Mouse (Mus musculus): ENCODE measurements around the gene Ccdc88c. TPM values are rescaled to one million over a fixed set of nuclear protein-coding genes. Genes with fewer than 3 reads are reported as not detected.

Gene Ccdc88c
- polyA plus RNA-seq, 1 experiment from 2014 or later: 5.9 TPM

- ATAC-seq (ENCODE audit: low read depth): no peak
- 44% methylated on average over 6 of the region's 6 CpGs for WGBS (ENCODE audit: insufficient replicate concordance)
- H3K36me3 ChIP-seq (ENCODE audit: control insufficient read depth, insufficient read depth): no peaks in the 10 kb centered on the region
- no peak overlapping the region for H3K4me3 ChIP-seq (ENCODE audit: low read depth, low read length)
- H3K27me3 ChIP-seq (ENCODE audit: control insufficient read depth, insufficient read depth, low read depth, low read length): peaks cover 39% of the 10 kb centered on the region
- no peaks in the 10 kb centered on the region for H3K9me3 ChIP-seq (replicated peaks; ENCODE audit: control insufficient read depth, low read length)
- H3K9ac ChIP-seq (ENCODE audit: low read depth, low read length): no peak overlapping the region
- no peak overlapping the region for H3K27ac ChIP-seq (ENCODE audit: low read length)
- no peak overlapping the region for H3K4me2 ChIP-seq (ENCODE audit: low read depth, low read length)
- no peaks in the 10 kb centered on the region for H3K4me1 ChIP-seq (ENCODE audit: control insufficient read depth, low read depth, low read length)
Observed at GRCm38 (mm10) chr12:100901386-100901785, 127.5 kb downstream of the Ccdc88c start.

- no peak overlapping the region for H3K27ac ChIP-seq (ENCODE audit: low read length)
- no peaks in the 10 kb centered on the region for H3K9me3 ChIP-seq (replicated peaks; ENCODE audit: control insufficient read depth, low read length)
- 53% methylated on average over 6 of the region's 6 CpGs for WGBS (ENCODE audit: insufficient replicate concordance)
- H3K4me1 ChIP-seq (ENCODE audit: control insufficient read depth, low read depth, low read length): no peaks in the 10 kb centered on the region
- H3K27me3 ChIP-seq (ENCODE audit: control insufficient read depth, insufficient read depth, low read depth, low read length): peaks cover 39% of the 10 kb centered on the region
- H3K4me2 ChIP-seq (ENCODE audit: low read depth, low read length): no peak overlapping the region
- H3K9ac ChIP-seq (ENCODE audit: low read depth, low read length): no peak overlapping the region
- no peak overlapping the region for H3K4me3 ChIP-seq (ENCODE audit: low read depth, low read length)
- ATAC-seq (ENCODE audit: low read depth): no peak
- no peaks in the 10 kb centered on the region for H3K36me3 ChIP-seq (ENCODE audit: control insufficient read depth, insufficient read depth)
Observed at GRCm38 (mm10) chr12:100900901-100901300, 128.0 kb downstream of the Ccdc88c start.

GRCm38 (mm10) chr12:100899111-100899640, 129.7 kb downstream of the Ccdc88c start:
- Histone ChIP-seq H3K9ac (ENCODE audit: low read depth, low read length) (no peak overlapping the region), H3K27ac (ENCODE audit: low read length) (no peak overlapping the region), H3K4me1 (ENCODE audit: control insufficient read depth, low read depth, low read length) (no peaks in the 10 kb centered on the region), H3K4me3 (ENCODE audit: low read depth, low read length) (0 out of 2 replicates have a peak overlapping the region, but pooled peaks have one; percentile 1), H3K9me3 (replicated peaks; ENCODE audit: control insufficient read depth, low read length) (no peaks in the 10 kb centered on the region), H3K36me3 (ENCODE audit: control insufficient read depth, insufficient read depth) (no peaks in the 10 kb centered on the region), H3K27me3 (ENCODE audit: control insufficient read depth, insufficient read depth, low read depth, low read length) (peaks cover 39% of the 10 kb centered on the region), H3K4me2 (ENCODE audit: low read depth, low read length) (0 out of 2 replicates have a peak overlapping the region, but pooled peaks have one; percentile 12)
- WGBS (ENCODE audit: insufficient replicate concordance): 2% methylated on average over 30 of the region's 30 CpGs
- no peak for ATAC-seq (ENCODE audit: low read depth)

GRCm38 (mm10) chr12:100897736-100898650, 130.9 kb downstream of the Ccdc88c start:
- WGBS (ENCODE audit: insufficient replicate concordance): 36% methylated on average over 12 of the region's 12 CpGs
- Histone ChIP-seq H3K27ac (ENCODE audit: low read length) (no peak overlapping the region), H3K27me3 (ENCODE audit: control insufficient read depth, insufficient read depth, low read depth, low read length) (peaks cover 39% of the 10 kb centered on the region), H3K4me1 (ENCODE audit: control insufficient read depth, low read depth, low read length) (no peaks in the 10 kb centered on the region), H3K9me3 (replicated peaks; ENCODE audit: control insufficient read depth, low read length) (no peaks in the 10 kb centered on the region), H3K4me3 (ENCODE audit: low read depth, low read length) (no peak overlapping the region), H3K36me3 (ENCODE audit: control insufficient read depth, insufficient read depth) (no peaks in the 10 kb centered on the region), H3K9ac (ENCODE audit: low read depth, low read length) (no peak overlapping the region), H3K4me2 (ENCODE audit: low read depth, low read length) (no peak overlapping the region)
- no peak for ATAC-seq (ENCODE audit: low read depth)

- H3K36me3 ChIP-seq (ENCODE audit: control insufficient read depth, insufficient read depth): no peaks in the 10 kb centered on the region
- no peak for ATAC-seq (ENCODE audit: low read depth)
- no peaks in the 10 kb centered on the region for H3K9me3 ChIP-seq (replicated peaks; ENCODE audit: control insufficient read depth, low read length)
- H3K27me3 ChIP-seq (ENCODE audit: control insufficient read depth, insufficient read depth, low read depth, low read length): peaks cover 39% of the 10 kb centered on the region
- WGBS (ENCODE audit: insufficient replicate concordance): 18% methylated on average over 3 of the region's 3 CpGs
- H3K4me1 ChIP-seq (ENCODE audit: control insufficient read depth, low read depth, low read length): no peaks in the 10 kb centered on the region
- no peak overlapping the region for H3K4me2 ChIP-seq (ENCODE audit: low read depth, low read length)
- H3K4me3 ChIP-seq (ENCODE audit: low read depth, low read length): no peak overlapping the region
- H3K9ac ChIP-seq (ENCODE audit: low read depth, low read length): no peak overlapping the region
- H3K27ac ChIP-seq (ENCODE audit: low read length): no peak overlapping the region
Observed at GRCm38 (mm10) chr12:100896661-100897060, 132.2 kb downstream of the Ccdc88c start.

- 6% methylated on average over 2 of the region's 2 CpGs for WGBS (ENCODE audit: insufficient replicate concordance)
- H3K4me1 ChIP-seq (ENCODE audit: control insufficient read depth, low read depth, low read length): no peaks in the 10 kb centered on the region
- H3K27me3 ChIP-seq (ENCODE audit: control insufficient read depth, insufficient read depth, low read depth, low read length): peaks cover 30% of the 10 kb centered on the region
- no peaks in the 10 kb centered on the region for H3K9me3 ChIP-seq (replicated peaks; ENCODE audit: control insufficient read depth, low read length)
- H3K9ac ChIP-seq (ENCODE audit: low read depth, low read length): no peak overlapping the region
- no peak for ATAC-seq (ENCODE audit: low read depth)
- no peak overlapping the region for H3K27ac ChIP-seq (ENCODE audit: low read length)
- H3K36me3 ChIP-seq (ENCODE audit: control insufficient read depth, insufficient read depth): no peaks in the 10 kb centered on the region
- H3K4me2 ChIP-seq (ENCODE audit: low read depth, low read length): no peak overlapping the region
- no peak overlapping the region for H3K4me3 ChIP-seq (ENCODE audit: low read depth, low read length)
Observed at GRCm38 (mm10) chr12:100895504-100895903, 133.4 kb downstream of the Ccdc88c start.

- Histone ChIP-seq H3K4me3 (ENCODE audit: low read depth, low read length) (no peak overlapping the region), H3K4me1 (ENCODE audit: control insufficient read depth, low read depth, low read length) (no peaks in the 10 kb centered on the region), H3K9me3 (replicated peaks; ENCODE audit: control insufficient read depth, low read length) (no peaks in the 10 kb centered on the region), H3K27me3 (ENCODE audit: control insufficient read depth, insufficient read depth, low read depth, low read length) (peaks cover 3% of the 10 kb centered on the region; the same call in 1 of the 2 replicates), H3K36me3 (ENCODE audit: control insufficient read depth, insufficient read depth) (no peaks in the 10 kb centered on the region), H3K4me2 (ENCODE audit: low read depth, low read length) (no peak overlapping the region), H3K9ac (ENCODE audit: low read depth, low read length) (no peak overlapping the region), H3K27ac (ENCODE audit: low read length) (no peak overlapping the region)
- 45% methylated on average over 3 of the region's 3 CpGs for whole genome bisulfite sequencing (ENCODE audit: insufficient replicate concordance)
- ATAC-seq (ENCODE audit: low read depth): no peak
Observed at GRCm38 (mm10) chr12:100890548-100890947, 138.3 kb downstream of the Ccdc88c start.

- Histone ChIP-seq H3K27ac (ENCODE audit: low read length) (no peak overlapping the region), H3K4me2 (ENCODE audit: low read depth, low read length) (no peak overlapping the region), H3K4me1 (ENCODE audit: control insufficient read depth, low read depth, low read length) (no peaks in the 10 kb centered on the region), H3K36me3 (ENCODE audit: control insufficient read depth, insufficient read depth) (no peaks in the 10 kb centered on the region), H3K9me3 (replicated peaks; ENCODE audit: control insufficient read depth, low read length) (no peaks in the 10 kb centered on the region), H3K9ac (ENCODE audit: low read depth, low read length) (no peak overlapping the region), H3K27me3 (ENCODE audit: control insufficient read depth, insufficient read depth, low read depth, low read length) (peaks cover 3% of the 10 kb centered on the region; the same call in 1 of the 2 replicates), H3K4me3 (ENCODE audit: low read depth, low read length) (no peak overlapping the region)
- 32% methylated on average over 12 of the region's 12 CpGs for WGBS (ENCODE audit: insufficient replicate concordance)
- no peak for ATAC-seq (ENCODE audit: low read depth)
Observed at GRCm38 (mm10) chr12:100887801-100888258, 141.0 kb downstream of the Ccdc88c start.

GRCm38 (mm10) chr12:100886877-100887276, 142.0 kb downstream of the Ccdc88c start:
- no peak overlapping the region for H3K9ac ChIP-seq (ENCODE audit: low read depth, low read length)
- H3K4me3 ChIP-seq (ENCODE audit: low read depth, low read length): no peak overlapping the region
- H3K27ac ChIP-seq (ENCODE audit: low read length): no peak overlapping the region
- no peak overlapping the region for H3K4me2 ChIP-seq (ENCODE audit: low read depth, low read length)
- H3K9me3 ChIP-seq (replicated peaks; ENCODE audit: control insufficient read depth, low read length): no peaks in the 10 kb centered on the region
- H3K4me1 ChIP-seq (ENCODE audit: control insufficient read depth, low read depth, low read length): no peaks in the 10 kb centered on the region
- no peaks in the 10 kb centered on the region for H3K36me3 ChIP-seq (ENCODE audit: control insufficient read depth, insufficient read depth)
- WGBS (ENCODE audit: insufficient replicate concordance): 61% methylated on average over 4 of the region's 4 CpGs
- peaks cover 3% of the 10 kb centered on the region; the same call in 1 of the 2 replicates for H3K27me3 ChIP-seq (ENCODE audit: control insufficient read depth, insufficient read depth, low read depth, low read length)
- no peak for ATAC-seq (ENCODE audit: low read depth)
